Mouse (Mus musculus) embryonic facial prominence, embryonic 10.5 days (tissue): Measurements from ENCODE around the gene Slc9a3r2. TPM values are rescaled to one million over a fixed set of nuclear protein-coding genes. Genes with fewer than 3 reads are reported as not detected.
A peak's percentile ranks its signal among the peaks of the same experiment; 100 is the strongest.
"Not testable (repeated sequence)": the region's sequence is repeated elsewhere in the genome, so short reads cannot be mapped to it uniquely, and the experiment has no call there.

ENCODE experiments used
- DNase-seq: peaks from one replicate; pipeline ENCODE4 v3.0.0-alpha.2; 2017; ENCODE audit warnings: low spot score
- H3K27ac ChIP-seq: fragments of 300-500 bp; sonication (generic); replicated peaks from 2 replicates; pipeline ENCODE4 v1.5.1; 2016; ENCODE audit warnings: mild to moderate bottlenecking
- H3K27me3 ChIP-seq: fragments of 300-500 bp; sonication (generic); replicated peaks from 2 replicates; pipeline ENCODE4 v1.6.1; 2016; ENCODE audit warnings: low read depth, mild to moderate bottlenecking; ENCODE audit not compliant: poor library complexity, severe bottlenecking
- H3K36me3 ChIP-seq: fragments of 300-500 bp; sonication (generic); replicated peaks from 2 replicates; pipeline ENCODE4 v1.6.1; 2016; ENCODE audit warnings: mild to moderate bottlenecking, moderate library complexity
- H3K4me1 ChIP-seq: fragments of 300-500 bp; sonication (generic); 2 replicates; pipeline ENCODE4 v1.6.1; 2016
- H3K4me3 ChIP-seq: fragments of 300-500 bp; sonication (generic); 2 replicates; pipeline ENCODE4 v1.5.1; 2016; ENCODE audit warnings: mild to moderate bottlenecking, moderate library complexity
- H3K9me3 ChIP-seq: fragments of 300-500 bp; sonication (generic); 2 replicates; pipeline ENCODE4 v1.6.1; 2016; ENCODE audit warnings: mild to moderate bottlenecking
- WGBS: fragments of 180-500 bp; shearing (Covaris S2); methylation state at CpG from one replicate; pipeline ENCODE4 v1.1.7; 2016; 5-methylcytosine and 5-hydroxymethylcytosine counted together
- polyA plus RNA-seq: library from polyadenylated mRNA; unstranded; fragments of >200 nt; fragmentation: Nextera tagmentation; extraction: Ambion mirVana; gene quantifications from 2 replicates; pipeline ENCODE4 v1.2.1, GENCODE M21; 2016

Gene Slc9a3r2
- polyA plus RNA-seq, 1 experiment from 2014 or later, result 37.3 TPM

DNA sequence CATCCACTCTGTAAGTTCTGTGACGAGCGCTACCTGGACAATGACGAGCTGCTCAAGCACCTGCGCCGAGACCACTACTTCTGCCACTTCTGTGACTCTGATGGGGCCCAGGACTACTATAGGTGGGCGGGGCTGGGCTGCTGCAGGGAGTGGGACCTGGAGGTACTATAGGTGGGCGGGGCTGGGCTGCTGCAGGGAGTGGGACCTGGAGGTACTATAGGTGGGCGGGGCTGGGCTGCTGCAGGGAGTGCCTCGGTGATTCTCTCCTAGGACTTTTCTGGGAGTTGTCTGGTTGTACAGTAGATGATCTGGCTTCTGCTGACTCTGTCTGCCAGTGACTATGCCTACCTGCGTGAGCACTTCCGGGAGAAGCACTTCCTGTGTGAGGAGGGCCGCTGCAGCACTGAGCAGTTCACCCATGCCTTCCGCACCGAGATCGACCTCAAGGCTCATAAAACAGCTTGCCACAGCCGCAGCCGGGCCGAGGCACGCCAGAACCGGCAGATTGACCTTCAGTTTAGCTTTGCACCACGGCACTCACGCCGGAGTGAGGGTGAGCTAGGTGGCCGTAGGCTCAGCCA lies 27.5 kb upstream of the Slc9a3r2 start:
- H3K27ac ChIP-seq, result no peak overlapping the region
- H3K36me3 ChIP-seq, result peaks cover 77% of the 10 kb centered on the region
- H3K4me1 ChIP-seq, result peaks cover 14% of the 10 kb centered on the region; the same call in 1 of the 2 replicates
- no peaks in the 10 kb centered on the region for H3K27me3 ChIP-seq
- H3K9me3 ChIP-seq, result no peaks in the 10 kb centered on the region
- H3K4me3 ChIP-seq, result no peak overlapping the region
- 94% methylated on average over 24 of the region's 24 CpGs for WGBS
- no peak for DNase-seq

DNA sequence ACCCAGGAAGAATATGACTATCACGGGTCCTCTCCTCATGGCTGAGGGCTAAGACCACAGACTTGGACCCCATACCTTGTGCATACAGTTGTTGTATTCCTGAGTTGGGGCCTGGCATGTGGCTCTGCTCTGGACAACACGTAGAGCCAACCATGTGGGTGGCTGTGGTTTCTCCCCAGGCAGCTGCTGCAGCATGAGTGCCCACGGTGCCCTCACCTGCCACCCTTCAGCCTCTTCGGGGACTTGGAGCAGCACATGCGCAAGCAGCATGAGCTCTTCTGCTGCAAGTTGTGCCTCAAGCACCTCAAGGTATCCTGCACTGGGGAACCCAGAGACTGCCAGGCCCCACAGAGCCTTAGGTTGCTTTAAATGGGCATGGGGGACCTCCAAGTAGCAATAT lies 26.8 kb upstream of the Slc9a3r2 start:
- H3K27me3 ChIP-seq, result no peaks in the 10 kb centered on the region
- peaks cover 21% of the 10 kb centered on the region for H3K4me1 ChIP-seq
- WGBS, result 96% methylated on average over 5 of the region's 5 CpGs
- peaks cover 70% of the 10 kb centered on the region for H3K36me3 ChIP-seq
- H3K9me3 ChIP-seq, result no peaks in the 10 kb centered on the region
- DNase-seq, result no peak
- H3K27ac ChIP-seq, result no peak overlapping the region
- H3K4me3 ChIP-seq, result no peak overlapping the region

DNA sequence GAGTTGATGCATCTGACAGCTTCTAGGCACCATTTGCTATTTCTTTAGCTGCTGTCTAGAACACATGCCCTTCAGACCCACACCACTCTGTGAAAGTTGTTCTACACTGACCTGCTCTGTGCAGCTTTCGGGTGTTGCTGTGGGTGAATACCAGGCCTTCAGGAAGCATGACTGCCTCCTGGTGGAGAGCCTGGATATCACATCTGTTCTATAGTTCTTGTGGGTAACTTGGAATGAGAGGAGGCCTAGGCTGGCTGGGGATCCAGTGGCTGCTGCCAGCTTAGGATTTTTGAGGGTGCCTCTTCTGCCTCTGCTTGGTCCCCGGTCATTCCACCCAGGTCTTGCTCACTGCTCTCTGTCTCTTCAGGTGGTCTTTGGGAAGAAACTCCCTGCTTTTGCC lies 26.1 kb upstream of the Slc9a3r2 start:
- no peak overlapping the region for H3K27ac ChIP-seq
- H3K4me1 ChIP-seq, result peaks cover 28% of the 10 kb centered on the region
- H3K36me3 ChIP-seq, result peaks cover 63% of the 10 kb centered on the region
- no peaks in the 10 kb centered on the region for H3K9me3 ChIP-seq
- H3K27me3 ChIP-seq, result no peaks in the 10 kb centered on the region
- DNase-seq, result peak; percentile 74
- no peak overlapping the region for H3K4me3 ChIP-seq
- 66% methylated on average over 2 of the region's 2 CpGs for WGBS

DNA sequence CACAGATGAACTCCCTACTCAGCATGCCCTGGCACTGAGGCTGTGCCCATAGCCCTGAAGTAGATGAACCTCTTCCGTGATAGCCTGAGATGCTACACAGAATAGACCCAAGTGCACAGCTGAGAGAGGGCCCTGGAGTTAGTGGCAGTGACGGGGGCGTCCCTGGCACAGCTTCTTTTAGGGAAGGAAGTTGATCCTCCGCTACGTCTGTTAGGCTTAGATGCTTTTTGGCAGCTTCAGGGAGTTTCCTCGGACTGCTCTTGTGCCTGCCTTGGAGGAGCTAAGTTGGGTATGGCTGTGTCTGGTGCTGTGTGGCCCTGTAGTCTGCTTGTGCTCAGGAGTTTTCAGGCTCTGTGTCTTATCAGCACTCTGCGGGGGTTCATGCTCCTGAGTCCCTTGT lies 24.1 kb upstream of the Slc9a3r2 start:
- no peaks in the 10 kb centered on the region for H3K27me3 ChIP-seq
- H3K36me3 ChIP-seq, result peaks cover 44% of the 10 kb centered on the region
- DNase-seq, result no peak
- peaks cover 41% of the 10 kb centered on the region for H3K4me1 ChIP-seq
- H3K27ac ChIP-seq, result no peak overlapping the region
- H3K9me3 ChIP-seq, result no peaks in the 10 kb centered on the region
- no peak overlapping the region for H3K4me3 ChIP-seq
- WGBS, result 89% methylated on average over 7 of the region's 7 CpGs

DNA sequence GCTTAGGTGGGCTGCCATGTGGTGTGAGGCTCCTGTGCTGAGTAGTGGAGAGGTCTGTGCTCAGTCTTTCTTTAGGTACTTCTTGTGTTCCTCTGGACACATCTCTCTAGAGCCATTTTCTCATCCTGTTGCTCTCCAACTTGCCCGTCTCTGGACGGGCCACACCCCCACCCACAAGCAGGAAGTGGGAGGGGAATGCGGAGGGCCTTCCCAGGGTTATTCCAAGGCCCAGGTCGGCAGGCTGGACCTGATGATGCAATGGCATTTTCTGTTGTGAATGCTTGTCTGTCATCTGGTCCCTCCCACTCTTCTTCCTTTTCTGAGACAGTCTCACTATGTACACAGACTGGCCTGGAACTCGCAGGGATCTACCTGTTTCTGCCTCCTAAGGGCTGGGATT lies 22.0 kb upstream of the Slc9a3r2 start:
- 32% methylated on average over 5 of the region's 5 CpGs for WGBS
- peaks cover 23% of the 10 kb centered on the region for H3K36me3 ChIP-seq
- H3K4me1 ChIP-seq, result peaks cover 49% of the 10 kb centered on the region
- DNase-seq, result peak; percentile 41
- no peaks in the 10 kb centered on the region for H3K9me3 ChIP-seq
- peak overlapping the region; percentile 81 for H3K4me3 ChIP-seq
- H3K27me3 ChIP-seq, result no peaks in the 10 kb centered on the region
- no peak overlapping the region for H3K27ac ChIP-seq

DNA sequence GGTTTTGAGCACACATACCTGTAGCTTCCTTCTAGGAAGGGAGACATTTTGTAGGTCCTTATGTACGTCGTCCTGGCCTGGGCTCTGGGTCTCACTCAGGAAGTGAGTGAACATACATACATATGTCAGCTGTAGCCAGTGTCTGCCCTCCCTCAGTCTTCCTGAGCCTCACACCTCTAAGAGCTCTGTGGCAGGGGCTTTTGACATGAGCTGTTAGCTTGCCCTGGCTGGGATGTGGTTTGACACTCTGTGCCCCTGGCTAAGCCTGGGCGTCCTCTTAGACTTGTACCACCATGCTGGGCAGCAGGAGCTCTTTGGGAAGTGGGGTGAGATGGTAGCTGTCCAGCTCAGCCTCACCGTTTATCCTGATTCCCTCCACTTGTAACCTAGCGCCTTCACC lies 21.2 kb upstream of the Slc9a3r2 start:
- Histone ChIP-seq H3K27ac (no peak overlapping the region), H3K36me3 (peaks cover 15% of the 10 kb centered on the region), H3K9me3 (no peaks in the 10 kb centered on the region), H3K4me3 (peak overlapping the region; percentile 81), H3K4me1 (peaks cover 49% of the 10 kb centered on the region), H3K27me3 (no peaks in the 10 kb centered on the region)
- 72% methylated on average over 5 of the region's 5 CpGs for WGBS
- no peak for DNase-seq

DNA sequence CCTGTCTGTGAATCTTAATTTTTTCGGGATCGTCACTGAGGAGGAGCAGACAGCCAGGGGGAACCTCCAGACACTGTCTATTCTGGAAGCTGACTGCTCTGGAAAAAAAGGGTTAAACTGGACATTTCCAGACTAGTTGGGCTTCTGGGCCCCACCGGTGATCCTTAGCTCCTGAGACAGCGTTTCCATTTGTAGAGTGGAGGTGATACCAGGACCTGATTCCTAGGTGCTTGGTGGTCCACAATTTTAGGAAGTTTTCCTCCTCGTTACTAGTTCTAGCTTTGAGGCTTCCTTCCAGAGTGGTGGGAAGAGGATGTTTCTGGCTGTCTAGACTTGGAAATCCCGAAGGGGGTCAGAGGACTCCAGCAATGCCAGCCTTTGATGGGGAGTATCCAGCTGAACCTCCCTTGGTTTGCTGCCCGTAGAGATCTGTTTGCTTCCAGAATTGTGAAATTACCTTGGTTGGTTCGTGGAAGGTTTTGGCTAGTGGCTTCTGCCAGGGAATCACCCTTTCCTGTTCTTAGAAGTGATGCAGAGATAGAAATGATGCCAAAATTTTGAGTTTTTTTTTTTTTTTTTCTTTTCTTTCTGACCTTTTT lies 20.2 kb upstream of the Slc9a3r2 start:
- Histone ChIP-seq H3K27me3 (no peaks in the 10 kb centered on the region), H3K4me1 (peaks cover 49% of the 10 kb centered on the region), H3K27ac (peak overlapping the region; percentile 90), H3K9me3 (no peaks in the 10 kb centered on the region), H3K4me3 (peak overlapping the region; percentile 81), H3K36me3 (0 out of 2 replicates have a peak, but pooled peaks cover 14% of the 10 kb centered on the region)
- no peak for DNase-seq
- WGBS, result 16% methylated on average over 8 of the region's 8 CpGs

DNA sequence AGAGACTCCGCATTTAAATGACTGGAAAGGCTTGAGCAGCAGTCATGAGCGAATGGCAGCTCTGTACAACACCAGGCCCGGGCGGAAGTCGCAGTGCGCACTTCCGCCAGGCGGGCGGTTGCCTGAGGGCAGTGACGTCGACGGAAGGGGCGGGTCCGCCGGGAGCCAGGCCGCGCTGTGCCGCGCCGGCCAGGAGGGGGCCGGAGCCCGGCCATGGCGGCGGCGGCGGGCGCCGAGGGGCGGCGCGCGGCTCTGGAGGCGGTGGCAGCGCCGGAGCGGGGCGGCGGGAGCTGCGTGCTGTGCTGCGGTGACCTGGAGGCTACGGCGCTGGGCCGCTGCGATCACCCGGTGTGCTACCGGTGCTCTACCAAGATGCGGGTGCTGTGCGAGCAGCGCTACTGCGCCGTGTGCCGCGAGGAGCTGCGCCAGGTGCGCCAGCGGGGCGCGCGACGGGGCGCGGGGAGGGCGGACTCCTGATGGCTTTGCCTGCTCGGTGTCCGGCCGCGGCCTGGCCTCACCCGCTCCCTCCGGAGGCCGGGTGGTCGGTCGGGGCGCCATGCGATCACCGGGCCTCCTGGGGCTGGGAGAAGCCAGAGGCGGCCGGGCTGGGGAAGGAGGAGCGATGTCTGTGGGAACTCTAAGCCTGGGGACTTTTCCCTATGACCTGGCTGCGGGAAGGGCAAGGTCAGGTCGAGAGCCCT lies 19.6 kb upstream of the Slc9a3r2 start, which contains the start of gene Zfp598:
Gene Zfp598 (plus strand): TSS at position 143 of the 701 bp plus-strand sequence.
- H3K36me3 ChIP-seq, result 0 out of 2 replicates have a peak, but pooled peaks cover 14% of the 10 kb centered on the region
- peak within 1 kb of the TSS; percentile 90 for H3K27ac ChIP-seq
- under 1% methylated on average over 80 of the region's 80 CpGs for WGBS
- H3K4me3 ChIP-seq, result peak within 1 kb of the TSS; percentile 81
- peak; percentile 96 for DNase-seq
- H3K9me3 ChIP-seq, result no peaks in the 10 kb centered on the region
- H3K27me3 ChIP-seq, result no peaks in the 10 kb centered on the region
- H3K4me1 ChIP-seq, result peaks cover 49% of the 10 kb centered on the region

DNA sequence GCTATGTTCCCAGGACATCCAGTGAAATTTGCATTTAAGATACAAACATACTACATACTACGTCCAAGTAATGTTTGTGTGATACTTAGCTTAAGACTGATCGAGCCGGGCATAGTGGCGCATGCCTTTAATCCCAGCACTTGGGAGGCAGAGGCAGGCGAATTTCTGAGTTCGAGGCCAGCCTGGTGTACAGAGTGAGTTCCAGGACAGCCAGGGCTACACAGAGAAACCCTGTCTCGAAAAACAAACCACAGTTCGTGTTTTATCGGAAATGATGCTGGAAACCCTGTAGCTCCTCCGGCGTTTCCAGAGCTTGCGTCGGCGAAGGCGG lies 19.1 kb upstream of the Slc9a3r2 start:
- Histone ChIP-seq H3K4me3 (peak overlapping the region; percentile 81), H3K36me3 (0 out of 2 replicates have a peak, but pooled peaks cover 12% of the 10 kb centered on the region), H3K27ac (peak overlapping the region; percentile 90), H3K4me1 (peaks cover 46% of the 10 kb centered on the region)
- not testable (repeated sequence) for H3K9me3 ChIP-seq, DNase-seq, H3K27me3 ChIP-seq
- 12% methylated on average over 15 of the region's 15 CpGs for WGBS

DNA sequence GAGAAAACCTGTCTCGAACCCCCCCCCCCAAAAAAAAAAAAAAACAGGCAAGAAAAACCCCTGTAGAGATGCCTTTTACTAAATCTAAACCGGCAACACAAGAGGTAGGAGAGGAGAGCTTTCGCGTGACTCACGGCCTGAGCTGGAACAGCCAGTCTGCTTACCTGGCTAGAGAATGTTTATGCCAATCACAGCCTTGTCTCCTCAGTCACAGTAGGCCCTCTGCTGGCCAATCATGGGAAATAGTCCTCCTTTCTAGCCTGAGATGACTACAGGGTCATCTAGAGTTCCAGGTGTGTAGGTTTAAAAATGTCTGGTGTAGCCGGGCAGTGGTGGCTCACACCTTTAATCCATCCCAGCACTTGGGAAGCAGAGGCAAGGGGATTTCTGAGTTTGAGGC lies 17.3 kb upstream of the Slc9a3r2 start:
- DNase-seq, result peak; percentile 65
- 29% methylated on average over 6 of the region's 6 CpGs for WGBS
- no peaks in the 10 kb centered on the region for H3K36me3 ChIP-seq
- no peaks in the 10 kb centered on the region for H3K9me3 ChIP-seq
- no peaks in the 10 kb centered on the region for H3K27me3 ChIP-seq
- no peak overlapping the region for H3K4me3 ChIP-seq
- H3K4me1 ChIP-seq, result peaks cover 34% of the 10 kb centered on the region
- no peak overlapping the region for H3K27ac ChIP-seq

DNA sequence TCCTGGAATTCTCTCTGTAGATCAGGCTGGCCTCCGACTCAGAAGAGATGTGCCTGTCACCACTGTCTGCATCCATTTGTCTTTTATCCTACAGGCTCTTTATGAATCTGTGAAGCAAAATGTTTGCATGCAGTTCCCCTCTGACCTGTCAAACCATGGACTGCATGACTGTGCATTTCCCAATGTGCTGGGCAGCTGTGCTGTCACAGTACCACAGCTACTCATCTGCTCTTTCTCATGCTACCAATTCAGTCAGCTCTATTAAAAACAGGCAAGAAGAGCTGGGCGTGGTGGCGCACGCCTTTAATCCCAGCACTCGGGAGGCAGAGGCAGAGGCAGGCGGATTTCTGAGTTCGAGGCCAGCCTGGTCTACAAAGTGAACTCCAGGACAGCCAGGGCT lies 16.9 kb upstream of the Slc9a3r2 start:
- DNase-seq, H3K27me3 ChIP-seq, H3K27ac ChIP-seq, H3K36me3 ChIP-seq, H3K4me3 ChIP-seq, H3K9me3 ChIP-seq: not testable (repeated sequence)
- WGBS, result 70% methylated on average over 7 of the region's 7 CpGs
- peaks cover 30% of the 10 kb centered on the region for H3K4me1 ChIP-seq

DNA sequence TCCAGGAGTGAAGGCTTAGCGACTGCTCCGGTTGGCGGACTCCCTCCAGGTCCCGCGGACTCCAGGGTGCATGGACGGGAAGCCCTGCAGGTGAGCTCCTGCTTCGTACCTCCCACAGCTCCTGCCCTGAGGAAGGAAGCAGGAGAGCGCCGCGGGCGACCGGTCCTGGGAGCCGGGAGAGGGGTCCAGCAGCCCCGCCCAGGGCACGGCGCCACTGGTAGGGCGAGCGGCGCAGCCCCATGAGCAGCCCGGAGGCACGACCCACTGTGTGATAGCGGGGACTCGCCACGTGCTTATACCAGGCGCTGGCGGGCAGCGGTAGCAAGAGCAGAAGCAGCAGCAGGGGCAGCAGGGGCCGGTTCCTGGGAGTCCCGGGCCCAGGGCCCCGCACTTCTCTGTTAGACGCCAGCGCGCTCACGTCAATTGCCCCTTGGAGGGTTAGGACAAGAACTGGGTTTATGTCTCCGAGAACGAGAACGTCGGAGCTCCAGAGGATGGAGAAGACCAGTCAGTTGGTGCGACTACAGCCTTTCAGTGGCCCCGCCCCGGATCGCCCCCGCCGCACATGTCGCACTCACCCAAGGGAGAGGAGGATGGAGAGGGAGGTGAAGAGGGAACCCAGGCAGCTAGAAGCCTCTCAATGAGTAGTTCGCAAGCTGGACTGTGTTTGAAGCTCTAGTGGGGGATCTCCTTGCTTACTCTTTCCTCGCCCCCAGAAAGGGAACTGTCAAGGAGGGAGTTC lies 8.1 kb upstream of the Slc9a3r2 start, which contains the start of gene Npw:
Gene Npw (minus strand): TSS at position 441 of the 742 bp plus-strand sequence.
- DNase-seq, result peak; percentile 60
- Histone ChIP-seq H3K4me1 (peaks cover 23% of the 10 kb centered on the region), H3K27me3 (peaks cover 63% of the 10 kb centered on the region), H3K9me3 (no peaks in the 10 kb centered on the region), H3K4me3 (peak within 1 kb of the TSS; percentile 61), H3K36me3 (no peaks in the 10 kb centered on the region), H3K27ac (peak within 1 kb of the TSS; percentile 45; the same call in 1 of the 2 replicates)
- 1% methylated on average over 47 of the region's 47 CpGs for WGBS
